Mouse (Mus musculus) liver, embryonic 11.5 days (tissue): Measurements from ENCODE around the gene Rhog. TPM values are rescaled to one million over a fixed set of nuclear protein-coding genes. Genes with fewer than 3 reads are reported as not detected.

Experiments
- ATAC-seq: fragments of 200-750 bp; cut with Nextera tagmentation; replicated peaks from 2 replicates; pipeline ENCODE4 v1.8.0; 2017; ENCODE audit warnings: moderate number of reproducible peaks, mild to moderate bottlenecking, moderate TSS enrichment, moderate library complexity; ENCODE audit not compliant: low FRiP score
- DNase-seq: peaks from one replicate; pipeline ENCODE4 v3.0.0-alpha.2; 2017; ENCODE audit warnings: low spot score
- H3K27ac ChIP-seq: fragments of 300-500 bp; sonication (generic); 2 replicates; pipeline ENCODE4 v1.5.1; 2014; ENCODE audit warnings: mild to moderate bottlenecking, low read depth, low read length, control low read depth
- H3K27me3 ChIP-seq: fragments of 300-500 bp; sonication (generic); replicated peaks from 2 replicates; pipeline ENCODE4 v1.6.1; 2014; ENCODE audit warnings: low read length, mixed read lengths; ENCODE audit not compliant: control insufficient read depth, insufficient read depth
- H3K36me3 ChIP-seq: fragments of 300-500 bp; sonication (generic); 2 replicates; pipeline ENCODE4 v1.6.1; 2014; ENCODE audit warnings: mild to moderate bottlenecking, low read length, moderate library complexity, mixed read lengths; ENCODE audit not compliant: control insufficient read depth, insufficient read depth
- H3K4me1 ChIP-seq: fragments of 300-500 bp; sonication (generic); replicated peaks from 2 replicates; pipeline ENCODE4 v1.6.1; 2014; ENCODE audit warnings: low read length, mixed read lengths; ENCODE audit not compliant: control insufficient read depth, insufficient read depth
- H3K4me2 ChIP-seq: fragments of 300-500 bp; sonication (generic); 2 replicates; pipeline ENCODE4 v1.6.1; 2014; ENCODE audit warnings: mild to moderate bottlenecking, control low read depth, moderate library complexity
- H3K4me3 ChIP-seq: fragments of 300-500 bp; sonication (generic); 2 replicates; pipeline ENCODE4 v1.5.1; 2014; ENCODE audit warnings: low read depth, low read length, control low read depth
- H3K9ac ChIP-seq: fragments of 300-500 bp; sonication (generic); 2 replicates; pipeline ENCODE4 v1.6.1; 2014; ENCODE audit warnings: low read depth, low read length, control low read depth
- H3K9me3 ChIP-seq: fragments of 300-500 bp; sonication (generic); 2 replicates; pipeline ENCODE4 v1.6.1; 2016; ENCODE audit warnings: low read length, inconsistent platforms, mixed read lengths; ENCODE audit not compliant: control insufficient read depth
- WGBS: fragments of 180-500 bp; shearing (Covaris S2); extraction: QIAGEN DNeasy Blood & Tissue Kit; methylation state at CpG from one replicate; pipeline ENCODE4 v1.1.7; 2014; 5-methylcytosine and 5-hydroxymethylcytosine counted together
- polyA plus RNA-seq: library from polyadenylated mRNA; unstranded; fragments of >200 nt; fragmentation: Nextera tagmentation; extraction: Ambion mirVana; gene quantifications from 2 replicates; pipeline ENCODE4 v1.2.1, GENCODE M21; 2014

The Rhog gene
- polyA plus RNA-seq, 1 experiment from 2014 or later, result 76.8 TPM

DNA sequence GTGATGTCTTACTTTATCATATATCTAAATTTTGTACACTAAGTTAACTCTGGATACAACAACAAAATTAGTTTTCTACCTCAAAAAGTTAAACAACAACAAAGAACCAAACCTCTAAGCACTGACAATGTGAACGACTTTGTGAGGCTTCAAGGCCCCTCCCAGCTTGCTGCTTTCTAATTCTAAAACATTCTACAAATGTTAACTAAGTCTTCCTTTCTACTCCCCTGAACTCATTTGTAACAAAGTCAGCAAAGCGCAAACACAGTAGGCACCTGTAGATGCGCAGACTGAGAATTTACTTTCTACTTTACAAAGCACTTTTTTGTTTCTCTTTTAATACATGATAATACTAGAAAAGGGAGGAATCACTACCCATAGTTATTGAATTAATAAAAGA is 55.3 kb downstream of the Rhog start:
- DNase-seq, result no peak
- H3K9ac ChIP-seq, result no peak overlapping the region
- no peak overlapping the region for H3K4me2 ChIP-seq
- no peak overlapping the region for H3K27ac ChIP-seq
- no peak for ATAC-seq
- H3K27me3 ChIP-seq, result no peaks in the 10 kb centered on the region
- peaks cover 9% of the 10 kb centered on the region; the same call in 1 of the 2 replicates for H3K4me1 ChIP-seq
- 85% methylated on average over 3 of the region's 3 CpGs for WGBS
- H3K9me3 ChIP-seq, result no peaks in the 10 kb centered on the region
- no peak overlapping the region for H3K4me3 ChIP-seq
- H3K36me3 ChIP-seq, result no peaks in the 10 kb centered on the region

GRCm38 (mm10) chr7:102192356-102192755 is 63.5 kb downstream of the Rhog start:
- no peaks in the 10 kb centered on the region for H3K9me3 ChIP-seq
- no peak for DNase-seq
- H3K4me2 ChIP-seq, result no peak overlapping the region
- H3K9ac ChIP-seq, result no peak overlapping the region
- no peak overlapping the region for H3K4me3 ChIP-seq
- WGBS, result 96% methylated on average over 1 of the region's 1 CpGs
- H3K27ac ChIP-seq, result no peak overlapping the region
- H3K4me1 ChIP-seq, result no peaks in the 10 kb centered on the region
- peaks cover 12% of the 10 kb centered on the region for H3K36me3 ChIP-seq
- no peak for ATAC-seq
- H3K27me3 ChIP-seq, result no peaks in the 10 kb centered on the region

Other genes starting within 250 kb of the Rhog start
- gene Il18bp, start 237.4 kb downstream of the Rhog start, polyA plus RNA-seq, result 2.4 and 3.9 TPM in 2 replicates
- 16.4 and 16.7 TPM in 2 replicates for gene Rnf121, start 190.6 kb downstream of the Rhog start, polyA plus RNA-seq
- gene Xndc1, start 190.5 kb downstream of the Rhog start, polyA plus RNA-seq, result 19.5 and 24.6 TPM in 2 replicates
- gene Xntrpc, start 190.3 kb downstream of the Rhog start, polyA plus RNA-seq, result 0.71 and 0.81 TPM in 2 replicates
- gene Trpc2, start 172.9 kb downstream of the Rhog start, polyA plus RNA-seq, result not detected in 2 replicates
- 0.38 and 1.1 TPM in 2 replicates for gene Art1, start 154.3 kb downstream of the Rhog start, polyA plus RNA-seq
- 0.58 and 0.78 TPM in 2 replicates for gene Art5, start 146.6 kb downstream of the Rhog start, polyA plus RNA-seq
- not detected in 2 replicates for gene Chrna10, start 139.2 kb downstream of the Rhog start, polyA plus RNA-seq
- 42.0 and 45.8 TPM in 2 replicates for gene Nup98, start 45.9 kb downstream of the Rhog start, polyA plus RNA-seq
- gene Pgap2, start 45.8 kb downstream of the Rhog start, polyA plus RNA-seq, result 40.0 and 45.5 TPM in 2 replicates
- gene Stim1, start 11.8 kb upstream of the Rhog start, polyA plus RNA-seq, result 22.0 and 23.3 TPM in 2 replicates
- 284 and 324 TPM in 2 replicates for gene Rrm1, start 185.6 kb upstream of the Rhog start, polyA plus RNA-seq
- 0.40 and 0.47 TPM in 2 replicates for gene Olfr543, start 225.6 kb upstream of the Rhog start, polyA plus RNA-seq
- gene Olfr544, start 232.3 kb upstream of the Rhog start, polyA plus RNA-seq, result 0.05 and 0.12 TPM in 2 replicates
- gene Olfr545, start 243.5 kb upstream of the Rhog start, polyA plus RNA-seq, result 0.04 and 0.10 TPM in 2 replicates